Mouse (Mus musculus): ENCODE results near the gene Gna15. TPM values are rescaled to one million over a fixed set of nuclear protein-coding genes. Genes with fewer than 3 reads are reported as not detected.

Gene Gna15
- polyA plus RNA-seq, 1 experiment from 2014 or later, result 2.6 TPM

DNA sequence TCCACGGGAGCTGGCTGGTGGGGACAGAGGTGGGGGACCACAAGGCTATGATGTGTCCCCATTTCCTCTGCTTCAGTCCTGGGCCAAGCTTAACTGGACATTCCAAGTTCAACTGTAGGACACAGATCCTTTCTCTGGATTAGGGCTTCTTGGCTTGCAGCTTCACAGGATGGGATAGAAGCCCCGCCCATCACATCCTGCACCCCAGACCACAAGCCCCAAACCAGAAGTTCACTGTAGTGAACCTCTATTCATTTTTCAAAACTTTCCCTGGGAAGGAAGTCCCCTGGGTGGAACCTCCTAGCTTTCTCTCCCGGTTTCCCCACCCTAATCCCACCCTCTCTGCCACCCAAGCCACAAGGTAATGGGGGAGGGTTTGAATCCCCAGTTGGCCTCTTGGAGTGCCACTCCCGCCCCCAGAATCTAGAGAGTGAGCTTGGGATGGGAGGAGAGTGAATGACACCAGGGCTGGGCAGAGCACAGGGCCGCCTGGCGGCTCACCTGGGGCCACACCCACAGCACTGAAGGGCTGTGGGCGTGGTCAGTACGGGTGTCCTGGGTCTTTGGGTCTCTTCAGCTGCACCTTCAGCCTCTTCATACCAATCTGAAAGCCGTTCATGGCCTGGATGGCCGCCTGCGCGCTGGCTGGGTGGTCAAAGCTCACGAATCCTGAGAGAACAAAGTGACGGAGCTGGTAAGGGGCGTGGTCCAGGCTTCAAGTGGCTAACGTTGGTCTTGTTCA is 62.2 kb downstream of the Gna15 start:
- Histone ChIP-seq H3K9ac (replicated peaks) (no peak overlapping the region), H3K9me3 (replicated peaks) (no peaks in the 10 kb centered on the region), H3K27me3 (replicated peaks) (peaks cover 75% of the 10 kb centered on the region), H3K4me3 (replicated peaks) (no peak overlapping the region), H3K27ac (replicated peaks) (no peak overlapping the region), H3K36me3 (peaks cover 26% of the 10 kb centered on the region), H3K4me2 (no peak overlapping the region), H3K4me1 (peaks cover 14% of the 10 kb centered on the region)
- WGBS, result 9% methylated on average over 16 of the region's 16 CpGs
- no peak for ATAC-seq (ENCODE audit: low FRiP score)

DNA sequence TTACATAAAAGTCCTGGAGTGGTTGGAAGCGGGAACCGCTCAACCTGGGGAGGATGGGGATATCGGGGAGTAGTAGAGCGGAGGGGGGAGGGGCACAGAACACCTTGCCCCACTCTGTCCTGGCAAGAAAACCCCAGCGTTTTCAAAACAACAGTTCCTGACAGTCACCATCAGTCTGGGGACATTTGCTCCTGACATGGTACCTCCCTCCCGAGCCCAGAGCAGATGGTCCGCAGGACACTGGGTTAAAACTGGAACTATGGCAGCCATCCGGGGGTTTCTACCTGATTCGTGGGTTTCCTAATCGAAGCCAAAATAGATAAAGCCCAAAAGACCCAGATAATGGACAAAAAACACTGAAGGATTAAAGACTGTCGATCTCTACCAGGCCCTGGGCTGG is 63.1 kb downstream of the Gna15 start:
- Histone ChIP-seq H3K36me3 (peaks cover 17% of the 10 kb centered on the region), H3K4me3 (replicated peaks) (no peak overlapping the region), H3K9ac (replicated peaks) (no peak overlapping the region), H3K4me1 (peaks cover 14% of the 10 kb centered on the region), H3K4me2 (no peak overlapping the region), H3K9me3 (replicated peaks) (no peaks in the 10 kb centered on the region), H3K27me3 (replicated peaks) (peaks cover 78% of the 10 kb centered on the region), H3K27ac (replicated peaks) (no peak overlapping the region)
- ATAC-seq (ENCODE audit: low FRiP score), result no peak
- WGBS, result 44% methylated on average over 11 of the region's 11 CpGs

DNA sequence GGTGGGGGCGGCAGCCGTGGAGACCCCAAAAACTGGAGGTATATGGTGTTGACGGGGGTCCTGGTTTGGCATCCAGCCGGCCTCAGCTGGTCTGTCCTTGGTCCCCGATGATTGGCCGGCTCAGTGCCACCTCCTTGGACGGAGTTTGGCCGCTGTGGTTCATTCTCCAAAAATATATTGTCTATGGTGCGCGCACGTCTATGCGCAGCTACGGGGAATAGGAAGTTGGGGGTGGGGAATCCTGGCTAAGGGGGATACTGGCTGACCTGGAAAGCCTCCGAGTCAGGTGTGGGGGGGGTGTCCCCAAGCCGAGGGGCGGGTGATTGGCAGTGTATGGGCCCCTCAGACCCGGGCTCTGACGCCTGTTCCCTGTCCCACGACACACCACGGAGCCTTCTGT is 63.6 kb downstream of the Gna15 start:
- no peak for ATAC-seq (ENCODE audit: low FRiP score)
- WGBS, result 29% methylated on average over 20 of the region's 20 CpGs
- Histone ChIP-seq H3K36me3 (peaks cover 14% of the 10 kb centered on the region), H3K27ac (replicated peaks) (no peak overlapping the region), H3K9ac (replicated peaks) (no peak overlapping the region), H3K4me1 (peaks cover 14% of the 10 kb centered on the region), H3K4me2 (no peak overlapping the region), H3K27me3 (replicated peaks) (peaks cover 78% of the 10 kb centered on the region), H3K4me3 (replicated peaks) (no peak overlapping the region), H3K9me3 (replicated peaks) (no peaks in the 10 kb centered on the region)

DNA sequence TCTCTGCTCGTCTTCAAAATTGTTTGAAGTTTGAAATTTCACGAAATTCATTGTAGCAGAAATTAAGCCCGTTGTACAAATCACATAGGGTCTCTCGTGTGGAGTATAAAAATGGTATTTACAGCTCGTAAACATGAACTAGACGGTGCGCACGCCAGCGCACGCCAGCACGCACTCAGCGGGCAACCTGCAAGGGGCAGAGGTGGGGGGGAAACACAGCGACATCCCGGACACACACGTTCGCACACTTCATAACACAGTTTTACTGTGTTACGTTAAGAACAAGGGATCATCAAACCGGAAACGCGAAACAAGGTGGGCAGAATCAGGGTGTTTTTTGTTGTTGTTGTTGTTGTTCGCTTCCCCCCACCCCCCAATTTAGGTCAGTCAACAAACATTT is 64.6 kb downstream of the Gna15 start:
- no peak overlapping the region for H3K4me3 ChIP-seq (replicated peaks)
- H3K9me3 ChIP-seq (replicated peaks), result no peaks in the 10 kb centered on the region
- no peak overlapping the region for H3K4me2 ChIP-seq
- H3K27me3 ChIP-seq (replicated peaks), result peaks cover 78% of the 10 kb centered on the region
- H3K27ac ChIP-seq (replicated peaks), result no peak overlapping the region
- no peak overlapping the region for H3K9ac ChIP-seq (replicated peaks)
- WGBS, result 65% methylated on average over 21 of the region's 21 CpGs
- H3K36me3 ChIP-seq, result peaks cover 12% of the 10 kb centered on the region
- no peak for ATAC-seq (ENCODE audit: low FRiP score)
- H3K4me1 ChIP-seq, result peaks cover 4% of the 10 kb centered on the region

DNA sequence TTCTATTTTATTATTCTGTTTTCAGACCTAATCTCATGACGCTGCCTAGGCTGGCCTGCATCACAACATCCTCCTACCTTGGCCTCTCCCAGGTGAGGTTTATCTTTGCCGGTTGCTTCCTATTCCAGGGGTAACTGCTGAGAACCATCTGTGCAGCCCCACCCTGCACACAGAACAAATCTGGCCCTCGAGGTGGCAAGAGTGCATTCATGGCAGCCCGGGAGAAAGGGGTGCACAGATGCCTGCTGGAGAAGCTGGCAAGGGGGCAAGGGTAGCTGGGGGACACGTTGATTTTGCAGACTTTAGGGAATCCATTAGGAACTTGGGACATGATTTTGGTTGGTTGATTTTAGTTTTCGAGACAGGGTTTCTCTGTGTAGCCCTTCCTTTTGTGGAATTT is 65.8 kb downstream of the Gna15 start:
- no peaks in the 10 kb centered on the region for H3K9me3 ChIP-seq (replicated peaks)
- no peak for ATAC-seq (ENCODE audit: low FRiP score)
- no peaks in the 10 kb centered on the region for H3K4me1 ChIP-seq
- H3K27me3 ChIP-seq (replicated peaks), result peaks cover 78% of the 10 kb centered on the region
- no peak overlapping the region for H3K27ac ChIP-seq (replicated peaks)
- peaks cover 3% of the 10 kb centered on the region; the same call in 1 of the 2 replicates for H3K36me3 ChIP-seq
- H3K9ac ChIP-seq (replicated peaks), result no peak overlapping the region
- WGBS, result 79% methylated on average over 6 of the region's 6 CpGs
- H3K4me3 ChIP-seq (replicated peaks), result no peak overlapping the region
- H3K4me2 ChIP-seq, result no peak overlapping the region

DNA sequence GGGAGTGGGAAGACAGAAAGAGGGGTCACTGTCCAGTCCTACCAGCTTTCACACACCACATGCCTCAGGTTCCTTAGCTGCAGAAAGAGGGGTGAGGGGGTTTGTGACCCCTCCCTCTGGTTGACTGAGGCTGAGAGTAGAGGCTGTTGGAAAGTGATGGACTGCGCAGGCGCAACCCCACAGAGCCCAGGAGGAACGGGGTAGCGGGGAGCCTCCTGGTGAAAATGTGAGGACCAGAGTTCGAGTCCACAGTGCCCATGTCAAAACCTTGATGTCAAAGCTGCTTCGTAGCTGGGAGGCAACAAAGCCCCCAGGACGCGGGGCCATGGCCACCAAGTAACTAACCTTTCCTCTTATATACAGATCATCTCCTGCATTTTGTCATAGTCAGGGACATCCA is 66.4 kb downstream of the Gna15 start:
- H3K4me2 ChIP-seq, result no peak overlapping the region
- H3K36me3 ChIP-seq, result peaks cover 3% of the 10 kb centered on the region; the same call in 1 of the 2 replicates
- 0 out of 2 replicates have a peak, but pooled peaks cover 4% of the 10 kb centered on the region for H3K4me1 ChIP-seq
- no peak overlapping the region for H3K4me3 ChIP-seq (replicated peaks)
- H3K9me3 ChIP-seq (replicated peaks), result no peaks in the 10 kb centered on the region
- H3K27me3 ChIP-seq (replicated peaks), result peaks cover 78% of the 10 kb centered on the region
- no peak overlapping the region for H3K27ac ChIP-seq (replicated peaks)
- ATAC-seq (ENCODE audit: low FRiP score), result no peak
- 88% methylated on average over 8 of the region's 8 CpGs for WGBS
- no peak overlapping the region for H3K9ac ChIP-seq (replicated peaks)

DNA sequence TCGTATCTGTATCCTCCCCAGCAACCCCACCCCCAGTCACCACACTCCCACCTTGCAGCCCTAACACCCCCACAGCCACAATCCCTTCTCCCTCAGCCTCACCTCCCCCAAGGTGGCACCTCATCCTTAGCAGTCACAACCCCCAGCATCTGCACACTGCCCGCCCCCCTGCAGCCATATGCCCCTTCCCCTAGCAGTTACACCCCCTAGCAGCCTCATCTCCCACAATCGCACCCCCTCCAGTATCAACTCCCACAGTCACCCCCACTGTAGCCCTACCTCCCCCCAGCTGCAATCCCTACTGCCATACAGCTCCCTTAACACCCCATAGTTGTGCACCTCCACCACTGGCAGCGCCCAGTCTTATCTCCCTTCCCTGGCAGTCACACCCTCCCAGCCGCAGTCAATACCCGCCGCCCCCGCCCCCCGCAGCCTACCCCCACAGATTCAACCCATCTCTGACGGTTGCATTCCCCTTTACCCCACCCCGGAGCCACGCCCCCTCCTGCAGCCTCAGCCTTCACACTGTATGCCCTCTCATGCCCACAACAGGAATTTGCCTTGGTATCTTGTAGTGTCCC is 67.0 kb downstream of the Gna15 start:
- no peak overlapping the region for H3K4me2 ChIP-seq
- H3K27me3 ChIP-seq (replicated peaks), result peaks cover 78% of the 10 kb centered on the region
- no peaks in the 10 kb centered on the region for H3K9me3 ChIP-seq (replicated peaks)
- ATAC-seq (ENCODE audit: low FRiP score), result no peak
- 57% methylated on average over 12 of the region's 12 CpGs for WGBS
- no peak overlapping the region for H3K27ac ChIP-seq (replicated peaks)
- H3K4me3 ChIP-seq (replicated peaks), result no peak overlapping the region
- H3K4me1 ChIP-seq, result peaks cover 8% of the 10 kb centered on the region; the same call in 1 of the 2 replicates
- H3K9ac ChIP-seq (replicated peaks), result no peak overlapping the region
- H3K36me3 ChIP-seq, result peaks cover 3% of the 10 kb centered on the region; the same call in 1 of the 2 replicates

DNA sequence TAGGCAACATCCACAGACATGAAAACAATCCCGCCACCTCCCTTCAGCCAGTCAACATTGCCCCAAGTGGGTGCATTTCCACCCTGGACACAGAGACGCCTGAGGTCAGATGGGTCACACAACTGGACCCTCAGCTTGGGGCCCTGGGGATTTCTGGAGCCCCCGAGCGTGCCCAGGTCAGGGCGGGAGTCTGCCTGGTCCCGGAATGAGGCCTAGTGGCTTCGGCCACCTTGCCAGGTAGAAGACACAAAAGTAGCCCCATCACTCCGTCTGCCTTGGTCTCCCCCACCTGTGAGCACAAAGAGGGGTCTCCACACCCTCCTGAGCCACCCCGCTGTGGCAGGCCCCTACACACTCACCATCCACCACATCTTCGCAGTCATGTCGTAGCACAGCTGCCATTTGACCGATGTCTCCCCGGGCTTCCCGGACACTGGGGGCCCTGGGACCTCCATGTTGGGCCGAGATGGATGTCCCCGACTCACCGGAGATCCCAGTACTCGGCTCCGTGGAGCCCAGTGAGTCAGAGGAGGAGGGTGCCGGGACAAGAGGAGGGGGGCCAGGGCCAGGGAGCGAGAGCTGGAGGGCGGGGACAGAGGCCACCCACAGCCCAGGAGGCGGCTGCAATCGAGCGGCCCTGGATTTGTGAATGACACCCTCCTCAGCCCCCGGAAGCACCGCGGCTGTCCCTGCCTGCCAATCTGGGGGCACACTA is 68.7 kb downstream of the Gna15 start, which contains the start of gene Nfic:
Gene Nfic (minus strand): TSS at position 455 of the 715 bp plus-strand sequence.
- peaks cover 8% of the 10 kb centered on the region; the same call in 1 of the 2 replicates for H3K4me1 ChIP-seq
- WGBS, result 67% methylated on average over 28 of the region's 28 CpGs
- H3K9me3 ChIP-seq (replicated peaks), result no peaks in the 10 kb centered on the region
- peaks cover 82% of the 10 kb centered on the region for H3K27me3 ChIP-seq (replicated peaks)
- no peaks in the 10 kb centered on the region for H3K36me3 ChIP-seq
- no peak for ATAC-seq (ENCODE audit: low FRiP score)
- H3K4me2 ChIP-seq, result no peak within 1 kb of the TSS
- no peak within 1 kb of the TSS for H3K4me3 ChIP-seq (replicated peaks)
- H3K9ac ChIP-seq (replicated peaks), result no peak within 1 kb of the TSS
- H3K27ac ChIP-seq (replicated peaks), result no peak within 1 kb of the TSS

DNA sequence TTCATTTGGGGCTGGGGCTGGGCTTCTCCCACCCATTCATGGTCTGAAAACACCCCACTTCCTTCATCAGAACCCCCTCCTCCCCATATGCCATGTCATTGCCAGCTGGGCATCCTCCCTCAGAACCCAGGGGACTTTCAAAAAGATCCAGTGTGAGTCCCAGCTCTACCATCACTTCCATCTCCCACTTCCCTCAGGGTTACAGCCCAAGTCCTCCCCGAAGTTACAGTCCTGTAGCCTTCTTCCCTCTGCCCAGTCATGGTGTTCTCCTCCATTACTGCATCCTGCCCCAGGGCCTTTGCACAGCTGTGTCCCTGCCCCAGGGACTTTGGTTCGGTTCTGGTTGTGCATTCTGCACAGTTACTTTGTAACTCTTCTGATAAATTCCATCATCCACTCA is 69.9 kb downstream of the Gna15 start:
- Histone ChIP-seq H3K9me3 (replicated peaks) (no peaks in the 10 kb centered on the region), H3K9ac (replicated peaks) (no peak overlapping the region), H3K36me3 (no peaks in the 10 kb centered on the region), H3K27me3 (replicated peaks) (peaks cover 76% of the 10 kb centered on the region), H3K4me1 (peaks cover 8% of the 10 kb centered on the region; the same call in 1 of the 2 replicates), H3K27ac (replicated peaks) (no peak overlapping the region), H3K4me3 (replicated peaks) (no peak overlapping the region), H3K4me2 (no peak overlapping the region)
- ATAC-seq (ENCODE audit: low FRiP score), result no peak
- WGBS, result 84% methylated on average over 2 of the region's 2 CpGs

DNA sequence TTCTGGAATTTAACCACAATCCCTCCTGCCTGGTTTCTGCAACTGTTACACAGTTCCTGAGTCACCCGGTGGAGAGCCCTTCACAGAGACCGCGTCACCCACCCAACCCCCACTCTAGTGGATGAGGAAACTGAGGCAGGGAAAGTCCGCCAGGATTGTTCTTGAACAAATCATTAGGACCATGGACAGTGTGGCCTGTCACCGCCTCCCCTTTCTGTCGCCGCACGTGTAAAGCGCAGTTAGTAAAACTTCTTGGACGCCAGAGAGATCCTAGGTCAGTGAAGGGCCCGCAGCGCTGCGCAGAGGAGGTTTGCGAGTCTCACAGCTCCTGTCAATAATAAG is 71.1 kb downstream of the Gna15 start:
- ATAC-seq (ENCODE audit: low FRiP score), result no peak
- Histone ChIP-seq H3K27ac (replicated peaks) (no peak overlapping the region), H3K27me3 (replicated peaks) (peaks cover 75% of the 10 kb centered on the region), H3K4me1 (peaks cover 8% of the 10 kb centered on the region; the same call in 1 of the 2 replicates), H3K36me3 (no peaks in the 10 kb centered on the region), H3K4me2 (no peak overlapping the region), H3K9ac (replicated peaks) (no peak overlapping the region), H3K9me3 (replicated peaks) (no peaks in the 10 kb centered on the region), H3K4me3 (replicated peaks) (no peak overlapping the region)
- WGBS, result 5% methylated on average over 14 of the region's 14 CpGs
